Mouse (Mus musculus): ENCODE measurements around the gene Fbxl2. TPM values are rescaled to one million over a fixed set of nuclear protein-coding genes. Genes with fewer than 3 reads are reported as not detected.

Gene Fbxl2
- polyA plus RNA-seq, 1 experiment from 2014 or later: 8.5 TPM

GRCm38 (mm10) chr9:114052031-114052430 is 6.0 kb upstream of the Fbxl2 start:
- H3K4me2 ChIP-seq (replicated peaks): no peak overlapping the region
- ATAC-seq (ENCODE audit: insufficient number of reproducible peaks, low FRiP score, low TSS enrichment, low read depth): no peak
- no peaks in the 10 kb centered on the region for H3K9me3 ChIP-seq (replicated peaks)
- peaks cover 15% of the 10 kb centered on the region for H3K27me3 ChIP-seq
- H3K27ac ChIP-seq (replicated peaks): no peak overlapping the region
- H3K4me1 ChIP-seq: peaks cover 9% of the 10 kb centered on the region
- WGBS: 81% methylated on average over 4 of the region's 4 CpGs
- H3K36me3 ChIP-seq: no peaks in the 10 kb centered on the region
- no peak overlapping the region for H3K9ac ChIP-seq
- H3K4me3 ChIP-seq (replicated peaks): no peak overlapping the region

DNA sequence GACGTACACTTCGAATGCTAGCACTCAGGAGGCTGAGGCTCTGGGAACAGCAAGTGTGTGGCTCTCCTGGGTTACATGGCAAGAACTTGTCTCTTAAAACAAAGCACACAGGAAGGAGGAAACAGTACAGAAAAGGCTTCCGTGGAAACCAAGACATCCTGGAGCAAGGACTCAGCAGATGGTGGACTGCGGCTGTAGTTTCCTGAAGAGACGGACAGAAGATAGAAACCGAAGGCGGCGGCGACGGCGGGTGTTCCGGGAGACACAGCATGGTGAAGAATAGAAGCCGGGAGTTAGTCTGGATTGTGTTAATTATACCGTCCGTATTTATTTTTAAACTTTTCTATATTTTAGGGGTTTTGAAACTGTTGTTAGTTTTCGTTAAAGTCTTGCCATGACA is 4.8 kb upstream of the Fbxl2 start:
- no peak overlapping the region for H3K4me3 ChIP-seq (replicated peaks)
- H3K27ac ChIP-seq (replicated peaks): no peak overlapping the region
- no peaks in the 10 kb centered on the region for H3K36me3 ChIP-seq

GRCm38 (mm10) chr9:114050106-114050505 is 4.1 kb upstream of the Fbxl2 start:
- no peak overlapping the region for H3K27ac ChIP-seq (replicated peaks)
- H3K27me3 ChIP-seq: no peaks in the 10 kb centered on the region
- no peak overlapping the region for H3K4me2 ChIP-seq (replicated peaks)
- 88% methylated on average over 7 of the region's 7 CpGs for WGBS
- H3K9ac ChIP-seq: no peak overlapping the region
- 0 out of 2 replicates have a peak, but pooled peaks cover 7% of the 10 kb centered on the region for H3K4me1 ChIP-seq
- no peaks in the 10 kb centered on the region for H3K36me3 ChIP-seq
- no peaks in the 10 kb centered on the region for H3K9me3 ChIP-seq (replicated peaks)
- no peak overlapping the region for H3K4me3 ChIP-seq (replicated peaks)
- ATAC-seq (ENCODE audit: insufficient number of reproducible peaks, low FRiP score, low TSS enrichment, low read depth): no peak

More for the DNA sequence above, 4.8 kb upstream of the Fbxl2 start:
- WGBS: 80% methylated on average over 16 of the region's 16 CpGs
- H3K4me1 ChIP-seq: 0 out of 2 replicates have a peak, but pooled peaks cover 7% of the 10 kb centered on the region
- H3K9ac ChIP-seq: no peak overlapping the region
- ATAC-seq (ENCODE audit: insufficient number of reproducible peaks, low FRiP score, low TSS enrichment, low read depth): no peak
- peaks cover 3% of the 10 kb centered on the region for H3K27me3 ChIP-seq
- H3K4me2 ChIP-seq (replicated peaks): no peak overlapping the region
- H3K9me3 ChIP-seq (replicated peaks): no peaks in the 10 kb centered on the region

GRCm38 (mm10) chr9:114046676-114047075 is 685 bp upstream of the Fbxl2 start:
- Histone ChIP-seq H3K27me3 (no peaks in the 10 kb centered on the region), H3K4me3 (replicated peaks) (no peak overlapping the region), H3K9me3 (replicated peaks) (no peaks in the 10 kb centered on the region), H3K4me1 (peaks cover 16% of the 10 kb centered on the region), H3K9ac (no peak overlapping the region), H3K36me3 (no peaks in the 10 kb centered on the region), H3K27ac (replicated peaks) (no peak overlapping the region), H3K4me2 (replicated peaks) (no peak overlapping the region)
- 82% methylated on average over 7 of the region's 7 CpGs for WGBS
- ATAC-seq (ENCODE audit: insufficient number of reproducible peaks, low FRiP score, low TSS enrichment, low read depth): no peak

- Histone ChIP-seq H3K36me3 (no peaks in the 10 kb centered on the region), H3K4me2 (replicated peaks) (no peak overlapping the region), H3K27ac (replicated peaks) (no peak overlapping the region), H3K4me1 (peaks cover 13% of the 10 kb centered on the region), H3K9ac (no peak overlapping the region), H3K4me3 (replicated peaks) (no peak overlapping the region), H3K9me3 (replicated peaks) (no peaks in the 10 kb centered on the region), H3K27me3 (no peaks in the 10 kb centered on the region)
- 63% methylated on average over 3 of the region's 3 CpGs for WGBS
- no peak for ATAC-seq (ENCODE audit: insufficient number of reproducible peaks, low FRiP score, low TSS enrichment, low read depth)
These were observed 1.5 kb downstream of the Fbxl2 start for GRCm38 (mm10) chr9:114044446-114044845.

- Histone ChIP-seq H3K4me1 (peaks cover 13% of the 10 kb centered on the region), H3K27me3 (no peaks in the 10 kb centered on the region), H3K9me3 (replicated peaks) (no peaks in the 10 kb centered on the region), H3K4me3 (replicated peaks) (no peak overlapping the region), H3K4me2 (replicated peaks) (0 out of 2 replicates have a peak overlapping the region, but pooled peaks have one; percentile 12), H3K27ac (replicated peaks) (peak overlapping the region; percentile 48), H3K36me3 (no peaks in the 10 kb centered on the region), H3K9ac (no peak overlapping the region)
- WGBS: 22% methylated on average over 6 of the region's 6 CpGs
- ATAC-seq (ENCODE audit: insufficient number of reproducible peaks, low FRiP score, low TSS enrichment, low read depth): 0 out of 2 replicates have a peak, but pooled peaks have one; percentile 45
These were observed 3.5 kb downstream of the Fbxl2 start for GRCm38 (mm10) chr9:114042490-114042889.

DNA sequence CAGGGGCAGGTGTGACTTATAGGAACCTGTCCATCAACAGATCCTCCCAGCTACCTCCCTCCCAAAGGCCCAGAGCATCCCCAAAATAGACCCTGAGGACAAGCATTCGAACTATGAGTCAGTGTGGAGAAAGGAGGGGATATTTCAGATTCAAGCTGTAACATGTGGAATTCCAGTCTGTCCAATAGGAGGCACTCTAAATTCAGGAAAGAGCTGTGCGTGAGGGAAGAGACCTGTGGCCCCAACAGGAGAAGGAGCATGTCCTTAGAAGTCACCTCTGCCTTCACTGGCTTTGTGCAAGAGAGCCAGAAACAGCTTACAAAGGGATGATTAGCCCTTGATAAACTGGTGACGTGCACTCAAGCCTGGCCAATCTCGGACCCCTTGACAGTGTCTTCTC is 5.0 kb downstream of the Fbxl2 start:
- 74% methylated on average over 4 of the region's 4 CpGs for WGBS
- Histone ChIP-seq H3K36me3 (no peaks in the 10 kb centered on the region), H3K9ac (no peak overlapping the region), H3K4me3 (replicated peaks) (no peak overlapping the region), H3K4me2 (replicated peaks) (no peak overlapping the region), H3K4me1 (peaks cover 13% of the 10 kb centered on the region), H3K27ac (replicated peaks) (no peak overlapping the region), H3K9me3 (replicated peaks) (no peaks in the 10 kb centered on the region), H3K27me3 (no peaks in the 10 kb centered on the region)
- ATAC-seq (ENCODE audit: insufficient number of reproducible peaks, low FRiP score, low TSS enrichment, low read depth): no peak

DNA sequence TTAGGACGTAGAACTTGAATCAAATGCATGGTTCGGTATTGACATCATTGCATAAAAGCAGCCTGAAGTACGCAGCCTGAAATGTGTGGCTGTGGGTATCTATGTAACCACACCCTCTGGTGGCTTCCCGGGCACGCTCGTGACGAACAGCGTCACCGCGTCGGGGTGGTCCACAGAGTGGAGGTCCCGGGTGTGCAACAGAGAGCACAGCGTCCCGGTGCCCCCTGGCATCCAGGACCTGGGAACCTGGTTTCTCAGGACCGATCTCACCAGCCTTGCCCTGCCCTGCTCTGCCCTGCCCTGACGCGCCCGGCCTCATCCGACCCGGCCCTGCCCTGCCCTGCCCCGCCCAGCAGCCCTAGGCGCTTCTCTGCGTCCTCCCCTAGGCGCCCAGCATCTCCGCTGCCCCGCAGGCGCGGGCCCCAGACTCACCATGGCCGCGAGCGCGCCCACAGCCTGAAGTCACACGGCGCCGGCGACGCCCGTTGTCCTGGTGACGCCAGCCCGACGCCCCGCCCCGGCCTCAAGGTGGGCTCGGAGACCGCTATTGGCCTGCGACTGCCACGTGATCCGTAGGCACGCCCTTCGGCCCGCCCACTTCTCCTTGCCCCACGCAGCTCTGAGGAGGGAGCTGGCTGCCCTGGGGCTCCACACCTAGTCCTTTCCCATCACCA is 19.6 kb downstream of the Fbxl2 start:
- Histone ChIP-seq H3K4me2 (replicated peaks) (peak overlapping the region; percentile 93), H3K27me3 (0 out of 2 replicates have a peak, but pooled peaks cover 2% of the 10 kb centered on the region), H3K27ac (replicated peaks) (0 out of 2 replicates have a peak overlapping the region, but pooled peaks have one; percentile 8), H3K36me3 (no peaks in the 10 kb centered on the region), H3K9ac (peak overlapping the region; percentile 57), H3K4me1 (peaks cover 17% of the 10 kb centered on the region), H3K4me3 (replicated peaks) (peak overlapping the region; percentile 63), H3K9me3 (replicated peaks) (no peaks in the 10 kb centered on the region)
- ATAC-seq (ENCODE audit: insufficient number of reproducible peaks, low FRiP score, low TSS enrichment, low read depth): peak; percentile 93
- under 1% methylated on average over 52 of the region's 52 CpGs for WGBS

GRCm38 (mm10) chr9:114025846-114026245 is 20.1 kb downstream of the Fbxl2 start:
- Histone ChIP-seq H3K4me3 (replicated peaks) (peak overlapping the region; percentile 63), H3K9ac (peak overlapping the region; percentile 57; the same call in 1 of the 2 replicates), H3K27ac (replicated peaks) (0 out of 2 replicates have a peak overlapping the region, but pooled peaks have one; percentile 8), H3K4me2 (replicated peaks) (peak overlapping the region; percentile 93), H3K4me1 (peaks cover 17% of the 10 kb centered on the region), H3K36me3 (no peaks in the 10 kb centered on the region), H3K9me3 (replicated peaks) (no peaks in the 10 kb centered on the region), H3K27me3 (0 out of 2 replicates have a peak, but pooled peaks cover 2% of the 10 kb centered on the region)
- WGBS: 10% methylated on average over 8 of the region's 8 CpGs
- no peak for ATAC-seq (ENCODE audit: insufficient number of reproducible peaks, low FRiP score, low TSS enrichment, low read depth)

DNA sequence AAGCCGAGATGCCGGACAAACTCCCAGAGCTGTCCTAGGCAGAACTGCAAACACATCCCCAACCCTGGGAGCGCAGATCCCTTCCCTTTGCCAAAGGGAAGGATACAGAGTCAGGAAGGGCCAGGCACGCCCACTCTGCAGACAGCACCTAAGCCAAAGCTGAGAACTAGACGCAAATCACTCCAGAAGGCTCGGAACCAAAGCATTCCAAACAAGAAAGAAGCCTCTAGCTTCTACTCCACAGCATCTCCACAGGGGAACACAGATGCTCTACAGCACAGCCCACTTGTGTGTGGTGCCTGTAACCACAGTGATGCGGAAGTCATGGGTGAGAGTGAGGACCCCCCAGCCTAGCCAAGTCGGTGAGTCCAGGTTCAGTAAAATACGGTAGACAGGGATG is 20.8 kb downstream of the Fbxl2 start:
- no peak overlapping the region for H3K9ac ChIP-seq
- no peak overlapping the region for H3K27ac ChIP-seq (replicated peaks)
- ATAC-seq (ENCODE audit: insufficient number of reproducible peaks, low FRiP score, low TSS enrichment, low read depth): no peak
- H3K4me3 ChIP-seq (replicated peaks): 0 out of 2 replicates have a peak overlapping the region, but pooled peaks have one; percentile 63
- no peaks in the 10 kb centered on the region for H3K36me3 ChIP-seq
- 40% methylated on average over 9 of the region's 9 CpGs for WGBS
- no peaks in the 10 kb centered on the region for H3K9me3 ChIP-seq (replicated peaks)
- peaks cover 17% of the 10 kb centered on the region for H3K4me1 ChIP-seq
- peak overlapping the region; percentile 93 for H3K4me2 ChIP-seq (replicated peaks)
- 0 out of 2 replicates have a peak, but pooled peaks cover 2% of the 10 kb centered on the region for H3K27me3 ChIP-seq

GRCm38 (mm10) chr9:114022141-114022540 is 23.9 kb downstream of the Fbxl2 start:
- no peaks in the 10 kb centered on the region for H3K9me3 ChIP-seq (replicated peaks)
- H3K27me3 ChIP-seq: 0 out of 2 replicates have a peak, but pooled peaks cover 2% of the 10 kb centered on the region
- no peak overlapping the region for H3K4me3 ChIP-seq (replicated peaks)
- no peak for ATAC-seq (ENCODE audit: insufficient number of reproducible peaks, low FRiP score, low TSS enrichment, low read depth)
- H3K4me2 ChIP-seq (replicated peaks): no peak overlapping the region
- WGBS: 46% methylated on average over 4 of the region's 4 CpGs
- H3K4me1 ChIP-seq: peaks cover 17% of the 10 kb centered on the region
- no peak overlapping the region for H3K9ac ChIP-seq
- H3K27ac ChIP-seq (replicated peaks): no peak overlapping the region
- no peaks in the 10 kb centered on the region for H3K36me3 ChIP-seq
